In genomic region chr12:86977833-86978232, GRCm38 (mm10) we compare ENCODE assay signal across 10 mouse cellular contexts. TPM values are rescaled to one million over a fixed set of nuclear protein-coding genes. Genes with fewer than 3 reads are reported as not detected.
DNase-seq lines count a peak whose midpoint lies in the region; ATAC-seq and TF ChIP-seq lines count a peak whose summit lies in the region.
"Had no signal": no experiment of that assay in that cellular context is flagged by ENCODE, and none has a peak within 500 bp of the region (broad histone marks: within the 10 kb centered on the region; RNA-seq: fewer than 3 reads in every experiment).

No protein-coding gene starts in this region.

- no peak for TF ChIP-seq CTCF in hindbrain, postnatal 0 days (IDR thresholded peaks at IDR 0.05; ENCODE audit: low read depth)

- H3K9ac ChIP-seq in neural tube, embryonic 11.5 days (ENCODE audit: low read length), result no peak overlapping the region
- no peak overlapping the region for H3K9ac ChIP-seq in hindbrain, postnatal 0 days (replicated peaks; ENCODE audit: low read length)
- no peak overlapping the region for H3K9ac ChIP-seq in stomach, embryonic 14.5 days (replicated peaks; ENCODE audit: low read depth, low read length)
- no peak overlapping the region for H3K9ac ChIP-seq in heart, embryonic 11.5 days (ENCODE audit: low read depth, low read length)
- H3K9ac ChIP-seq: embryonic facial prominence, embryonic 15.5 days had no signal

- no peak for DNase-seq in frontal cortex, postnatal 10 days (ENCODE audit: low spot score in 2 of 2)
- peak; percentile 40 for DNase-seq in neural tube, embryonic 11.5 days (ENCODE audit: low spot score)
- no peak for DNase-seq in neural tube, embryonic 10.5 days (ENCODE audit: extremely low spot score, low spot score)
- peak; percentile 66 for DNase-seq in hindbrain, postnatal 0 days (ENCODE audit: low spot score)
- no peak for DNase-seq in thymus, adult 18-20 months

- peak; percentile 51 for ATAC-seq in frontal cortex, adult (ENCODE audit: low TSS enrichment)
- ATAC-seq in neural tube, embryonic 11.5 days (ENCODE audit: insufficient read depth, low FRiP score, low TSS enrichment), result no peak
- ATAC-seq in hindbrain, postnatal 0 days, result no peak
- ATAC-seq in stomach, embryonic 14.5 days (ENCODE audit: insufficient number of reproducible peaks, insufficient read depth, low FRiP score, low read depth), result peak; percentile 66
- ATAC-seq in heart, embryonic 11.5 days (replicated peaks; ENCODE audit: insufficient number of reproducible peaks, low FRiP score, low TSS enrichment), result no peak

- H3K36me3 ChIP-seq in neural tube, embryonic 11.5 days (ENCODE audit: control insufficient read depth, insufficient read depth, low read length), result no peaks in the 10 kb centered on the region
- no peaks in the 10 kb centered on the region for H3K36me3 ChIP-seq in hindbrain, postnatal 0 days (ENCODE audit: insufficient read depth, low read length)
- no peaks in the 10 kb centered on the region for H3K36me3 ChIP-seq in stomach, embryonic 14.5 days (ENCODE audit: control insufficient read depth, insufficient read depth, low read length)
- no peaks in the 10 kb centered on the region for H3K36me3 ChIP-seq in heart, embryonic 11.5 days (ENCODE audit: control insufficient read depth, insufficient read depth, low read length)
- H3K36me3 ChIP-seq: embryonic facial prominence, embryonic 15.5 days had no signal

- WGBS in neural tube, embryonic 11.5 days, result 26% methylated on average over 15 of the region's 15 CpGs
- 14% methylated on average over 15 of the region's 15 CpGs for WGBS in hindbrain, postnatal 0 days
- WGBS in stomach, embryonic 14.5 days, result 14% methylated on average over 15 of the region's 15 CpGs
- 24% methylated on average over 15 of the region's 15 CpGs for WGBS in heart, embryonic 11.5 days (ENCODE audit: insufficient replicate concordance)

- H3K4me1 ChIP-seq in neural tube, embryonic 11.5 days (ENCODE audit: control insufficient read depth, insufficient read depth, low read length), result peaks cover 6% of the 10 kb centered on the region; the same call in 1 of the 2 replicates
- H3K4me1 ChIP-seq in hindbrain, postnatal 0 days (ENCODE audit: insufficient read depth, low read length), result peaks cover 26% of the 10 kb centered on the region
- H3K4me1 ChIP-seq in stomach, embryonic 14.5 days (ENCODE audit: control insufficient read depth, insufficient read depth, low read length), result peaks cover 24% of the 10 kb centered on the region
- peaks cover 21% of the 10 kb centered on the region for H3K4me1 ChIP-seq in heart, embryonic 11.5 days (ENCODE audit: control insufficient read depth, insufficient read depth, low read length)

- no peak overlapping the region for H3K4me3 ChIP-seq in neural tube, embryonic 11.5 days (ENCODE audit: low read depth, low read length)
- no peak overlapping the region for H3K4me3 ChIP-seq in hindbrain, postnatal 0 days (ENCODE audit: low read length)
- no peak overlapping the region for H3K4me3 ChIP-seq in stomach, embryonic 14.5 days (ENCODE audit: low read depth, low read length)
- H3K4me3 ChIP-seq in heart, embryonic 11.5 days (ENCODE audit: low read depth, low read length), result no peak overlapping the region
- H3K4me3 ChIP-seq: embryonic facial prominence, embryonic 15.5 days had no signal

- H3K27me3 ChIP-seq in neural tube, embryonic 11.5 days (ENCODE audit: control insufficient read depth, insufficient read depth, low read length), result peaks cover 13% of the 10 kb centered on the region; the same call in 1 of the 2 replicates
- H3K27me3 ChIP-seq in hindbrain, postnatal 0 days (ENCODE audit: insufficient read depth, low read length), result no peaks in the 10 kb centered on the region
- H3K27me3 ChIP-seq in stomach, embryonic 14.5 days (ENCODE audit: control insufficient read depth, insufficient read depth, low read length), result peaks cover 4% of the 10 kb centered on the region; the same call in 1 of the 2 replicates
- peaks cover 34% of the 10 kb centered on the region for H3K27me3 ChIP-seq in heart, embryonic 11.5 days (ENCODE audit: control insufficient read depth, insufficient read depth, low read length)

- no peaks in the 10 kb centered on the region for H3K9me3 ChIP-seq in neural tube, embryonic 11.5 days (ENCODE audit: control insufficient read depth, low read length)
- H3K9me3 ChIP-seq in hindbrain, postnatal 0 days (ENCODE audit: low read length), result no peaks in the 10 kb centered on the region
- H3K9me3 ChIP-seq in stomach, embryonic 14.5 days (ENCODE audit: control insufficient read depth, low read depth, low read length), result no peaks in the 10 kb centered on the region
- no peaks in the 10 kb centered on the region for H3K9me3 ChIP-seq in heart, embryonic 11.5 days (replicated peaks; ENCODE audit: control insufficient read depth, low read length)
- H3K9me3 ChIP-seq: embryonic facial prominence, embryonic 15.5 days had no signal

- H3K4me2 ChIP-seq in neural tube, embryonic 11.5 days (ENCODE audit: low read depth), result no peak overlapping the region
- peak overlapping the region; percentile 6; the same call in 1 of the 2 replicates for H3K4me2 ChIP-seq in hindbrain, postnatal 0 days (ENCODE audit: low read depth, low read length)
- H3K4me2 ChIP-seq in stomach, embryonic 14.5 days (replicated peaks; ENCODE audit: low read depth, low read length), result no peak overlapping the region
- H3K4me2 ChIP-seq in heart, embryonic 11.5 days, result no peak overlapping the region
- H3K4me2 ChIP-seq: embryonic facial prominence, embryonic 15.5 days had no signal

- no peak overlapping the region for H3K27ac ChIP-seq in neural tube, embryonic 11.5 days (ENCODE audit: low read depth, low read length)
- H3K27ac ChIP-seq in hindbrain, postnatal 0 days, result no peak overlapping the region
- no peak overlapping the region for H3K27ac ChIP-seq in stomach, embryonic 14.5 days (ENCODE audit: low read length)
- no peak overlapping the region for H3K27ac ChIP-seq in heart, embryonic 11.5 days (ENCODE audit: low read depth, low read length)
- H3K27ac ChIP-seq: embryonic facial prominence, embryonic 15.5 days had no signal

RNA-seq across cellular contexts. Expression of gene Zdhhc22, which starts 12.4 kb away (rescaled TPM):
- 1.4 and 2.1 TPM in 2 replicates for polyA plus RNA-seq in neural tube, embryonic 11.5 days (2014; fragmentation: Nextera tagmentation; extraction: Ambion mirVana)
- 38.6 and 39.4 TPM in 2 replicates for total RNA-seq in hindbrain, postnatal 0 days (2014; rRNA removed)
- polyA plus RNA-seq in hindbrain, postnatal 0 days (2015; fragmentation: Nextera tagmentation; extraction: Ambion mirVana), result 21.8 and 25.2 TPM in 2 replicates
- polyA plus RNA-seq in stomach, embryonic 14.5 days (2014; fragmentation: Nextera tagmentation; extraction: Ambion mirVana), result 0.32 and 0.61 TPM in 2 replicates
- polyA plus RNA-seq in heart, embryonic 11.5 days (2014; fragmentation: Nextera tagmentation; extraction: Ambion mirVana), result 0.20 TPM in 1 of 2 replicates, not detected in the other
- polyA plus RNA-seq: spleen, adult 2 months had no signal

RNA-seq across cellular contexts. Expression of gene Cipc, which starts 31.0 kb away (rescaled TPM):
- 40.1 and 42.8 TPM in 2 replicates for polyA plus RNA-seq in neural tube, embryonic 11.5 days (2014; fragmentation: Nextera tagmentation; extraction: Ambion mirVana)
- 51.1 and 55.6 TPM in 2 replicates for total RNA-seq in hindbrain, postnatal 0 days (2014; rRNA removed)
- polyA plus RNA-seq in hindbrain, postnatal 0 days (2015; fragmentation: Nextera tagmentation; extraction: Ambion mirVana), result 27.6 and 29.6 TPM in 2 replicates
- polyA plus RNA-seq in stomach, embryonic 14.5 days (2014; fragmentation: Nextera tagmentation; extraction: Ambion mirVana), result 20.9 and 22.3 TPM in 2 replicates
- polyA plus RNA-seq in heart, embryonic 11.5 days (2014; fragmentation: Nextera tagmentation; extraction: Ambion mirVana), result 26.7 and 31.0 TPM in 2 replicates

RNA-seq across cellular contexts. Expression of gene Tmem63c, which starts 43.3 kb away (rescaled TPM):
- 0.74 and 0.78 TPM in 2 replicates for polyA plus RNA-seq in neural tube, embryonic 11.5 days (2014; fragmentation: Nextera tagmentation; extraction: Ambion mirVana)
- total RNA-seq in hindbrain, postnatal 0 days (2014; rRNA removed), result 23.3 and 25.7 TPM in 2 replicates
- 7.9 and 8.6 TPM in 2 replicates for polyA plus RNA-seq in hindbrain, postnatal 0 days (2015; fragmentation: Nextera tagmentation; extraction: Ambion mirVana)
- 0.77 and 1.3 TPM in 2 replicates for polyA plus RNA-seq in stomach, embryonic 14.5 days (2014; fragmentation: Nextera tagmentation; extraction: Ambion mirVana)
- polyA plus RNA-seq in heart, embryonic 11.5 days (2014; fragmentation: Nextera tagmentation; extraction: Ambion mirVana), result not detected in 2 replicates

Comparison
In these comparisons a context has a peak if more than half of its experiments do, and no peak if none do; other contexts are left out.
1. DNase-seq: peak in neural tube, embryonic 11.5 days (single experiment) and hindbrain, postnatal 0 days (single experiment); none in frontal cortex, postnatal 10 days (0 of 2), neural tube, embryonic 10.5 days (single experiment) and thymus, adult 18-20 months (0 of 2).
2. ATAC-seq: peak in frontal cortex, adult (single experiment) and stomach, embryonic 14.5 days (single experiment); none in neural tube, embryonic 11.5 days (single experiment), hindbrain, postnatal 0 days (single experiment) and heart, embryonic 11.5 days (single experiment).